Mouse (Mus musculus) erythroblast, embryonic 14.5 days (primary cell): ENCODE data around the gene Gm9573.

Experiments
- GATA1 ChIP-seq: IDR thresholded peaks from 2 replicates; pipeline ENCODE4 v1.6.1; 2012; ENCODE audit warnings: low read length, inconsistent platforms, mixed read lengths
- TAL1 ChIP-seq: IDR thresholded peaks from 3 replicates; pipeline ENCODE4 v1.6.1; 2012; ENCODE audit warnings: low read length, inconsistent platforms, mixed read lengths

GRCm38 (mm10) chr17:35578211-35578610 lies 48.2 kb downstream of the Gm9573 start:
- TF ChIP-seq GATA1 = no peak
- no peak for TF ChIP-seq TAL1
